Mouse (Mus musculus) thymus, postnatal 4 days (tissue): ENCODE data around the gene Ndufa7.
"Not testable (repeated sequence)": the region's sequence is repeated elsewhere in the genome, so short reads cannot be mapped to it uniquely, and the experiment has no call there.

Experiments
- DNase-seq: peaks from one replicate; pipeline ENCODE4 v3.0.0; 2021

Gene Ndufa7

GRCm38 (mm10) chr17:33812475-33812874 lies 11.9 kb upstream of the Ndufa7 start:
- DNase-seq, result no peak

GRCm38 (mm10) chr17:33812990-33813389 lies 11.4 kb upstream of the Ndufa7 start:
- no peak for DNase-seq

GRCm38 (mm10) chr17:33815399-33815798 lies 9.0 kb upstream of the Ndufa7 start:
- DNase-seq, result no peak

GRCm38 (mm10) chr17:33816612-33817011 lies 7.8 kb upstream of the Ndufa7 start:
- DNase-seq, result no peak

GRCm38 (mm10) chr17:33817184-33817968 lies 7.0 kb upstream of the Ndufa7 start:
- DNase-seq, result peak; percentile 85

GRCm38 (mm10) chr17:33817969-33818643 lies 6.3 kb upstream of the Ndufa7 start:
- DNase-seq, result no peak

- DNase-seq, result no peak
Observed at GRCm38 (mm10) chr17:33822436-33822959, 1.9 kb upstream of the Ndufa7 start.

- DNase-seq, result not testable (repeated sequence)
Observed at GRCm38 (mm10) chr17:33823171-33823570, 1.2 kb upstream of the Ndufa7 start.

- DNase-seq, result not testable (repeated sequence)
Observed at GRCm38 (mm10) chr17:33824997-33825330, 592 bp downstream of the Ndufa7 start.

- no peak for DNase-seq
Observed at GRCm38 (mm10) chr17:33825462-33825861, 1.1 kb downstream of the Ndufa7 start.

GRCm38 (mm10) chr17:33826850-33827249 lies 2.5 kb downstream of the Ndufa7 start:
- DNase-seq, result peak; percentile 76

- no peak for DNase-seq
Observed at GRCm38 (mm10) chr17:33828892-33829291, 4.5 kb downstream of the Ndufa7 start.

- no peak for DNase-seq
Observed at GRCm38 (mm10) chr17:33829561-33829960, 5.2 kb downstream of the Ndufa7 start.

GRCm38 (mm10) chr17:33842966-33843795 lies 18.8 kb downstream of the Ndufa7 start, which contains the start of gene Cd320:
Cd320 (plus strand) TSS chr17:33843091.
- peak; percentile 92 for DNase-seq

GRCm38 (mm10) chr17:33844196-33844595 lies 19.8 kb downstream of the Ndufa7 start:
- no peak for DNase-seq

GRCm38 (mm10) chr17:33848139-33848538 lies 23.8 kb downstream of the Ndufa7 start:
- DNase-seq, result no peak

- no peak for DNase-seq
Observed at GRCm38 (mm10) chr17:33851331-33851730, 27.0 kb downstream of the Ndufa7 start.

GRCm38 (mm10) chr17:33857816-33858215 lies 33.4 kb downstream of the Ndufa7 start:
- no peak for DNase-seq

- peak; percentile 82 for DNase-seq
Observed at GRCm38 (mm10) chr17:33865330-33866030, 41.1 kb downstream of the Ndufa7 start.

- not testable (repeated sequence) for DNase-seq
Observed at GRCm38 (mm10) chr17:33873537-33873936, 49.2 kb downstream of the Ndufa7 start, which contains the start of gene Gm7029. Gm7029 (plus strand) TSS chr17:33873837.

- peak; percentile 39 for DNase-seq
Observed at GRCm38 (mm10) chr17:33874411-33874810, 50.0 kb downstream of the Ndufa7 start.

GRCm38 (mm10) chr17:33875797-33876196 lies 51.4 kb downstream of the Ndufa7 start:
- DNase-seq, result peak; percentile 42
